Mouse (Mus musculus) adrenal gland, adult (tissue): ENCODE results near the gene 4930447C04Rik.

Experiments used
- DNase-seq, 2 experiments: peaks; one replicate each; pipeline ENCODE4 v3.0.0; 2022 to 2023; ENCODE audit warnings: low spot score in 1 of 2; ENCODE audit not compliant: inconsistent age in 2 of 2

Gene 4930447C04Rik

GRCm38 (mm10) chr12:72843555-72843954, 97.0 kb downstream of the 4930447C04Rik start:
- no peak for DNase-seq

GRCm38 (mm10) chr12:72843135-72843534, 97.4 kb downstream of the 4930447C04Rik start:
- DNase-seq, result no peak

- no peak for DNase-seq
Observed at GRCm38 (mm10) chr12:72841500-72841899, 99.1 kb downstream of the 4930447C04Rik start.

- DNase-seq, result no peak
Observed at GRCm38 (mm10) chr12:72837302-72837701, 103.3 kb downstream of the 4930447C04Rik start.

GRCm38 (mm10) chr12:72835518-72836015, 105.0 kb downstream of the 4930447C04Rik start:
- no peak for DNase-seq

GRCm38 (mm10) chr12:72834773-72835517, 105.6 kb downstream of the 4930447C04Rik start:
- DNase-seq, result peak in 1 of 2 experiments; percentile 68

- DNase-seq, result peak; percentile 27 to 82
Observed at GRCm38 (mm10) chr12:72831711-72832432, 108.7 kb downstream of the 4930447C04Rik start.
